ENCODE assay signal across 33 mouse cellular contexts in the genomic region with DNA sequence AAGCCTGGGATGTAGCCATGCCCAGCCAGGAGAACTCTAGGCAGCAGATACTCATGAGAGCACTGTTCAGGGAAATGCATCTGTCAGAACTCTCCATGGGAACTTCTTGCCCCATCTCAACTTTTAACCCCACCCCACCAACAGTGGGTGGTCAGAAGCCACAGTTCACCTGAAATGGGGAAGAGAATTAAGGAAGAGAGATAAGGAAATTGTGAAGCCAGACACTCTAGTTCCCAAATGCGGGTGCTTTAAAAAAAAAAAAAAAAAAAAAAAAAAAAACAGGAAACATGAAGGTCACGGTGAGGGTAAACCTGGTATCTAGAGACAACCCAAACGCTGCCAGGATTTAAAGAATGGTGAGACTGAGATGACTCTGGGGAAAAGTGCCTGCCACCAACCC. TPM values are rescaled to one million over a fixed set of nuclear protein-coding genes. Genes with fewer than 3 reads are reported as not detected.
A peak's percentile ranks its signal among the peaks of the same experiment; 100 is the strongest.
DNase-seq lines count a peak whose midpoint lies in the region; ATAC-seq and TF ChIP-seq lines count a peak whose summit lies in the region.
"Had no signal": no experiment of that assay in that cellular context is flagged by ENCODE, and none has a peak within 500 bp of the region (broad histone marks: within the 10 kb centered on the region; RNA-seq: fewer than 3 reads in every experiment).

No protein-coding gene starts in this region.

- peak; percentile 56 for DNase-seq in lung, postnatal 36 days
- no peak for DNase-seq in lung, postnatal 14 days
- DNase-seq in MEL (ENCODE audit: low read depth, low spot score) = peak; percentile 52
- no peak for DNase-seq in left cerebral cortex, adult 9 months (ENCODE audit: low spot score in 2 of 2)
- no peak for DNase-seq in cerebellum, adult 2 months
- DNase-seq: adrenal gland, postnatal 25 days; B cell, adult 2 months; cerebellum, adult 8-10 months; cerebellum, postnatal 25 days; gastrocnemius, postnatal 14 days; heart, adult 11 months; kidney, adult 9 months; kidney, postnatal 10 days; layer of hippocampus, adult 9-11 months; lung, adult 2 months; thymus, postnatal 4 days had no signal

- peak; percentile 48 to 71; a peak in 3 of 4 replicates for TF ChIP-seq EP300 in MEL (IDR thresholded peaks at IDR 0.05; ENCODE audit: low read depth in 1 of 2, low read length in 2 of 2)

- no peak overlapping the region for H3K9ac ChIP-seq in MEL (ENCODE audit: control insufficient read depth, low read depth, low read length, poor library complexity, severe bottlenecking)
- H3K9ac ChIP-seq: forebrain, embryonic 13.5 days; heart, embryonic 15.5 days; hindbrain, embryonic 12.5 days; limb, embryonic 13.5 days; liver, embryonic 12.5 days had no signal

- H3K36me3 ChIP-seq in MEL (ENCODE audit: control insufficient read depth in 1 of 2, insufficient read depth in 2 of 2, low read length in 2 of 2) = peaks cover 0 to 13% of the 10 kb centered on the region in 2 experiments; a peak in 2 of 4 replicates
- H3K36me3 ChIP-seq: heart, embryonic 10.5 days; heart, embryonic 15.5 days; hindbrain, embryonic 12.5 days; limb, embryonic 13.5 days; liver, embryonic 12.5 days; midbrain, embryonic 10.5 days had no signal

- peaks cover 4 to 16% of the 10 kb centered on the region in 2 experiments for H3K4me1 ChIP-seq in MEL (ENCODE audit: control insufficient read depth in 1 of 2, insufficient read depth in 2 of 2, low read length in 2 of 2)
- no peaks in the 10 kb centered on the region for H3K4me1 ChIP-seq in cerebellum, adult 2 months (ENCODE audit: control insufficient read depth, insufficient read depth, low read length)

- WGBS in cerebellum, adult 2 months = 63% methylated on average over 3 of the region's 3 CpGs

- peak; percentile 88 for ATAC-seq in megakaryocyte, adult 5-6 weeks (ENCODE audit: poor library complexity, severe bottlenecking)
- ATAC-seq in activated CD4-positive, CD25-positive, alpha-beta regulatory T cell, adult 4 months = no peak
- ATAC-seq: forebrain, embryonic 13.5 days; hindbrain, postnatal 0 days; intestine, postnatal 0 days; liver, embryonic 12.5 days; Patski had no signal

- H3K27ac ChIP-seq in MEL (ENCODE audit: control insufficient read depth, low read depth, low read length) = no peak overlapping the region
- no peak overlapping the region for H3K27ac ChIP-seq in cerebellum, adult 2 months (ENCODE audit: insufficient read depth, low read length)
- H3K27ac ChIP-seq: forebrain, embryonic 13.5 days; heart, embryonic 10.5 days; heart, embryonic 15.5 days; hindbrain, embryonic 12.5 days; hindbrain, postnatal 0 days; limb, embryonic 13.5 days; liver, embryonic 12.5 days; macrophage; midbrain, embryonic 10.5 days had no signal

- H3K27me3 ChIP-seq in MEL (ENCODE audit: control insufficient read depth in 1 of 2, insufficient read depth in 2 of 2, low read length in 2 of 2) = 0 out of 4 replicates have a peak, but pooled peaks cover 0 to 1% of the 10 kb centered on the region in 2 experiments
- H3K27me3 ChIP-seq in cerebellum, adult 2 months (ENCODE audit: control insufficient read depth, insufficient read depth, low read length) = no peaks in the 10 kb centered on the region
- H3K27me3 ChIP-seq: heart, embryonic 15.5 days; hindbrain, embryonic 12.5 days; limb, embryonic 13.5 days; Patski had no signal

- H3K9me3 ChIP-seq in MEL (replicated peaks; ENCODE audit: insufficient read depth, low read length) = no peaks in the 10 kb centered on the region
- H3K9me3 ChIP-seq: forebrain, embryonic 13.5 days; G1E; heart, embryonic 10.5 days; heart, embryonic 15.5 days; hindbrain, embryonic 12.5 days; limb, embryonic 13.5 days; liver, embryonic 12.5 days; midbrain, embryonic 10.5 days had no signal

- TF ChIP-seq POLR2A in MEL (IDR thresholded peaks at IDR 0.05; ENCODE audit: control insufficient read depth in 1 of 2, insufficient read depth in 1 of 2, low read depth in 1 of 2, low read length in 2 of 2, poor library complexity in 1 of 2) = no peak
- TF ChIP-seq POLR2A in cerebellum, adult 2 months (IDR thresholded peaks at IDR 0.05; ENCODE audit: borderline replicate concordance, insufficient read depth, low read length) = no peak

- TF ChIP-seq CTCF in MEL (IDR thresholded peaks at IDR 0.05 in 2 of 3, conservative IDR thresholded peaks at IDR 0.05 in 1 of 3; ENCODE audit: control insufficient read depth in 1 of 3, insufficient read depth in 1 of 3, low read depth in 2 of 3, low read length in 3 of 3, poor library complexity in 1 of 3, severe bottlenecking in 1 of 3) = no peak
- no peak for TF ChIP-seq CTCF in cerebellum, adult 2 months (IDR thresholded peaks at IDR 0.05; ENCODE audit: borderline replicate concordance, insufficient read depth, low read depth, low read length)

- no peak overlapping the region for H3K4me3 ChIP-seq in MEL (ENCODE audit: control insufficient read depth in 1 of 2, insufficient read depth in 1 of 2, low read depth in 2 of 2, low read length in 2 of 2)
- no peak overlapping the region for H3K4me3 ChIP-seq in cerebellum, adult 2 months (replicated peaks; ENCODE audit: insufficient read depth, low read depth, low read length)
- H3K4me3 ChIP-seq: forebrain, embryonic 13.5 days; heart, embryonic 10.5 days; heart, embryonic 15.5 days; hindbrain, embryonic 12.5 days; limb, embryonic 13.5 days; liver, embryonic 12.5 days; midbrain, embryonic 10.5 days had no signal

- TF ChIP-seq RAD21 in MEL (IDR thresholded peaks at IDR 0.05; ENCODE audit: low read depth, low read length) = no peak

- no peaks in the 10 kb centered on the region for H3K79me2 ChIP-seq in MEL (ENCODE audit: control insufficient read depth, insufficient read depth, low read length, poor library complexity)

TF ChIP-seq in MEL, 35 proteins besides CTCF, POLR2A, EP300 and RAD21:
- TF ChIP-seq ZNF384 (IDR thresholded peaks at IDR 0.05; ENCODE audit: low read depth, low read length) (peak; percentile 98), GATA1 (IDR thresholded peaks at IDR 0.05; ENCODE audit: low read depth, low read length) (peak; percentile 59; the same call in 1 of the 2 replicates), ZC3H11A (IDR thresholded peaks at IDR 0.05; ENCODE audit: low read depth, low read length) (no peak), ETS1 (IDR thresholded peaks at IDR 0.05; ENCODE audit: low read depth, low read length) (peak; percentile 64; the same call in 1 of the 2 replicates)

RNA-seq across cellular contexts. Expression of a gene that starts 5.7 kb away (rescaled TPM):
- not detected in 2 replicates for total RNA-seq in MEL (2012; rRNA removed)
- polyA plus RNA-seq in MEL (2012; ENCODE audit: insufficient read depth in 1 of 2, insufficient read length in 2 of 2, low read depth in 1 of 2, low replicate concordance in 2 of 2, missing spikeins in 1 of 2) = under 1 TPM in 1 of 2 experiments, not detected in 1; 0.17 TPM
- 0.25 TPM in 1 of 2 replicates, not detected in the other for total RNA-seq in megakaryocyte, adult 5-6 weeks (2015)
- 0.18 TPM in 1 of 2 replicates, not detected in the other for total RNA-seq in megakaryocyte, adult 5-6 weeks (2017)
- polyA plus RNA-seq in activated CD4-positive, CD25-positive, alpha-beta regulatory T cell, adult 4 months (2017; shearing (Covaris generic)) = under 1 TPM in 1 of 2 experiments, not detected in 1; 0.95 TPM
- polyA plus RNA-seq in cerebellum, adult 2 months (2012; rRNA removed) = 0.26 and 0.62 TPM in 2 replicates
- total RNA-seq: gastrocnemius, postnatal 14 days; heart, postnatal 25 days; left cerebral cortex, postnatal 25 days had no signal
- polyA plus RNA-seq: G1E; hindbrain, embryonic 12.5 days; limb, embryonic 13.5 days; liver, embryonic 12.5 days; macrophage had no signal

RNA-seq across cellular contexts. Expression of a gene that starts 5.8 kb away (rescaled TPM):
- 207 and 241 TPM in 2 replicates for total RNA-seq in MEL (2012; rRNA removed)
- 1,000 to 10,000 TPM in 1 of 2 experiments, 100 to 1,000 TPM in 1; 465 to 1,097 TPM for polyA plus RNA-seq in MEL (2012; ENCODE audit: insufficient read depth in 1 of 2, insufficient read length in 2 of 2, low read depth in 1 of 2, low replicate concordance in 2 of 2, missing spikeins in 1 of 2)
- total RNA-seq in megakaryocyte, adult 5-6 weeks (2015) = 240 and 251 TPM in 2 replicates
- total RNA-seq in megakaryocyte, adult 5-6 weeks (2017) = 111 and 129 TPM in 2 replicates
- polyA plus RNA-seq in activated CD4-positive, CD25-positive, alpha-beta regulatory T cell, adult 4 months (2017; shearing (Covaris generic)) = 100 to 1,000 TPM; 625 to 710 TPM
- polyA plus RNA-seq in cerebellum, adult 2 months (2012; rRNA removed) = 676 and 703 TPM in 2 replicates

RNA-seq across cellular contexts. Expression of a gene that starts 28.3 kb away (rescaled TPM):
- total RNA-seq in MEL (2012; rRNA removed) = 19.6 and 20.2 TPM in 2 replicates
- polyA plus RNA-seq in MEL (2012; ENCODE audit: insufficient read depth in 1 of 2, insufficient read length in 2 of 2, low read depth in 1 of 2, low replicate concordance in 2 of 2, missing spikeins in 1 of 2) = 10 to 100 TPM in 1 of 2 experiments, not detected in 1; 38.8 TPM
- 18.1 and 20.9 TPM in 2 replicates for total RNA-seq in megakaryocyte, adult 5-6 weeks (2015)
- 15.1 and 19.1 TPM in 2 replicates for total RNA-seq in megakaryocyte, adult 5-6 weeks (2017)
- polyA plus RNA-seq in activated CD4-positive, CD25-positive, alpha-beta regulatory T cell, adult 4 months (2017; shearing (Covaris generic)) = 10 to 100 TPM; 41.4 to 47.0 TPM
- polyA plus RNA-seq in cerebellum, adult 2 months (2012; rRNA removed) = 14.8 and 15.6 TPM in 2 replicates

RNA-seq across cellular contexts. Expression of a gene that starts 34.2 kb away (rescaled TPM):
- not detected in 2 replicates for total RNA-seq in MEL (2012; rRNA removed)
- polyA plus RNA-seq in MEL (2012; ENCODE audit: insufficient read depth in 1 of 2, insufficient read length in 2 of 2, low read depth in 1 of 2, low replicate concordance in 2 of 2, missing spikeins in 1 of 2) = not detected
- total RNA-seq in megakaryocyte, adult 5-6 weeks (2015) = not detected in 2 replicates
- not detected in 2 replicates for total RNA-seq in megakaryocyte, adult 5-6 weeks (2017)
- not detected for polyA plus RNA-seq in activated CD4-positive, CD25-positive, alpha-beta regulatory T cell, adult 4 months (2017; shearing (Covaris generic))
- polyA plus RNA-seq in cerebellum, adult 2 months (2012; rRNA removed) = 123 and 131 TPM in 2 replicates
- total RNA-seq: gastrocnemius, postnatal 14 days; heart, postnatal 25 days had no signal
- polyA plus RNA-seq: G1E; liver, embryonic 12.5 days; macrophage; thymus, postnatal 0 days had no signal

Comparison
In these comparisons a context has a peak if more than half of its experiments do, and no peak if none do; other contexts are left out.
1. DNase-seq: peak in lung, postnatal 36 days (single experiment) and MEL (single experiment); none in lung, postnatal 14 days (single experiment), left cerebral cortex, adult 9 months (0 of 2) and cerebellum, adult 2 months (0 of 2).